Mouse (Mus musculus): ENCODE measurements around the gene Asb18. TPM values are rescaled to one million over a fixed set of nuclear protein-coding genes. Genes with fewer than 3 reads are reported as not detected.

Asb18 gene
- polyA plus RNA-seq, 1 experiment: not detected

- Histone ChIP-seq H3K4me1 (ENCODE audit: control insufficient read depth, insufficient read depth, low read length) (peaks cover 6% of the 10 kb centered on the region), H3K4me3 (ENCODE audit: insufficient read depth, low read depth, low read length) (no peak overlapping the region), H3K27ac (ENCODE audit: insufficient read depth, low read depth, low read length) (no peak overlapping the region)
- TF ChIP-seq CTCF (IDR thresholded peaks at IDR 0.05; ENCODE audit: insufficient read depth, low read depth, low read length) (no peak), POLR2A (IDR thresholded peaks at IDR 0.05; ENCODE audit: insufficient read depth, low read depth, low read length) (no peak)
- WGBS: 31% methylated on average over 12 of the region's 12 CpGs
Observed at GRCm38 (mm10) chr1:89925501-89926190, 88.8 kb downstream of the Asb18 start.

- Histone ChIP-seq H3K27ac (ENCODE audit: insufficient read depth, low read depth, low read length) (no peak overlapping the region), H3K4me1 (ENCODE audit: control insufficient read depth, insufficient read depth, low read length) (no peaks in the 10 kb centered on the region; the same call in none of the 2 replicates), H3K4me3 (ENCODE audit: insufficient read depth, low read depth, low read length) (no peak overlapping the region)
- WGBS: 7% methylated on average over 14 of the region's 14 CpGs
- no peak for TF ChIP-seq POLR2A (IDR thresholded peaks at IDR 0.05; ENCODE audit: insufficient read depth, low read depth, low read length)
- TF ChIP-seq CTCF (IDR thresholded peaks at IDR 0.05; ENCODE audit: insufficient read depth, low read depth, low read length): no peak
Observed at GRCm38 (mm10) chr1:89923642-89924020, 90.8 kb downstream of the Asb18 start.

GRCm38 (mm10) chr1:89922883-89923641 lies 91.4 kb downstream of the Asb18 start:
- TF ChIP-seq POLR2A (IDR thresholded peaks at IDR 0.05; ENCODE audit: insufficient read depth, low read depth, low read length): no peak
- TF ChIP-seq CTCF (IDR thresholded peaks at IDR 0.05; ENCODE audit: insufficient read depth, low read depth, low read length): no peak
- H3K4me1 ChIP-seq (ENCODE audit: control insufficient read depth, insufficient read depth, low read length): no peaks in the 10 kb centered on the region; the same call in none of the 2 replicates
- 2% methylated on average over 40 of the region's 41 CpGs for WGBS
- no peak overlapping the region for H3K27ac ChIP-seq (ENCODE audit: insufficient read depth, low read depth, low read length)
- no peak overlapping the region for H3K4me3 ChIP-seq (ENCODE audit: insufficient read depth, low read depth, low read length)

- no peak overlapping the region for H3K27ac ChIP-seq (ENCODE audit: insufficient read depth, low read depth, low read length)
- no peaks in the 10 kb centered on the region; the same call in none of the 2 replicates for H3K4me1 ChIP-seq (ENCODE audit: control insufficient read depth, insufficient read depth, low read length)
- no peak for TF ChIP-seq POLR2A (IDR thresholded peaks at IDR 0.05; ENCODE audit: insufficient read depth, low read depth, low read length)
- no peak for TF ChIP-seq CTCF (IDR thresholded peaks at IDR 0.05; ENCODE audit: insufficient read depth, low read depth, low read length)
- no peak overlapping the region for H3K4me3 ChIP-seq (ENCODE audit: insufficient read depth, low read depth, low read length)
- 6% methylated on average over 7 of the region's 7 CpGs for WGBS
Observed at GRCm38 (mm10) chr1:89922282-89922681, 92.2 kb downstream of the Asb18 start.

GRCm38 (mm10) chr1:89921806-89922205 lies 92.7 kb downstream of the Asb18 start:
- 3% methylated on average over 10 of the region's 10 CpGs for WGBS
- no peak overlapping the region for H3K27ac ChIP-seq (ENCODE audit: insufficient read depth, low read depth, low read length)
- TF ChIP-seq POLR2A (IDR thresholded peaks at IDR 0.05; ENCODE audit: insufficient read depth, low read depth, low read length): no peak
- TF ChIP-seq CTCF (IDR thresholded peaks at IDR 0.05; ENCODE audit: insufficient read depth, low read depth, low read length): no peak
- no peak overlapping the region for H3K4me3 ChIP-seq (ENCODE audit: insufficient read depth, low read depth, low read length)
- H3K4me1 ChIP-seq (ENCODE audit: control insufficient read depth, insufficient read depth, low read length): no peaks in the 10 kb centered on the region; the same call in 1 of the 2 replicates

GRCm38 (mm10) chr1:89919206-89919605 lies 95.3 kb downstream of the Asb18 start:
- Histone ChIP-seq H3K4me1 (ENCODE audit: control insufficient read depth, insufficient read depth, low read length) (no peaks in the 10 kb centered on the region; the same call in 1 of the 2 replicates), H3K4me3 (ENCODE audit: insufficient read depth, low read depth, low read length) (no peak overlapping the region), H3K27ac (ENCODE audit: insufficient read depth, low read depth, low read length) (no peak overlapping the region)
- no peak for TF ChIP-seq POLR2A (IDR thresholded peaks at IDR 0.05; ENCODE audit: insufficient read depth, low read depth, low read length)
- TF ChIP-seq CTCF (IDR thresholded peaks at IDR 0.05; ENCODE audit: insufficient read depth, low read depth, low read length): no peak
- 86% methylated on average over 6 of the region's 6 CpGs for WGBS

- no peak overlapping the region for H3K27ac ChIP-seq (ENCODE audit: insufficient read depth, low read depth, low read length)
- no peak for TF ChIP-seq POLR2A (IDR thresholded peaks at IDR 0.05; ENCODE audit: insufficient read depth, low read depth, low read length)
- TF ChIP-seq CTCF (IDR thresholded peaks at IDR 0.05; ENCODE audit: insufficient read depth, low read depth, low read length): no peak
- 12% methylated on average over 18 of the region's 18 CpGs for WGBS
- no peak overlapping the region for H3K4me3 ChIP-seq (ENCODE audit: insufficient read depth, low read depth, low read length)
- H3K4me1 ChIP-seq (ENCODE audit: control insufficient read depth, insufficient read depth, low read length): no peaks in the 10 kb centered on the region
Observed at GRCm38 (mm10) chr1:89918111-89918510, 96.4 kb downstream of the Asb18 start.

GRCm38 (mm10) chr1:89913611-89914010 lies 100.9 kb downstream of the Asb18 start:
- WGBS: 81% methylated on average over 4 of the region's 4 CpGs
- Histone ChIP-seq H3K27ac (ENCODE audit: insufficient read depth, low read depth, low read length) (no peak overlapping the region), H3K4me3 (ENCODE audit: insufficient read depth, low read depth, low read length) (no peak overlapping the region), H3K4me1 (ENCODE audit: control insufficient read depth, insufficient read depth, low read length) (no peaks in the 10 kb centered on the region)
- no peak for TF ChIP-seq POLR2A (IDR thresholded peaks at IDR 0.05; ENCODE audit: insufficient read depth, low read depth, low read length)

GRCm38 (mm10) chr1:89912392-89912791 lies 102.1 kb downstream of the Asb18 start:
- no peak overlapping the region for H3K4me3 ChIP-seq (ENCODE audit: insufficient read depth, low read depth, low read length)
- no peak overlapping the region for H3K27ac ChIP-seq (ENCODE audit: insufficient read depth, low read depth, low read length)
- H3K4me1 ChIP-seq (ENCODE audit: control insufficient read depth, insufficient read depth, low read length): no peaks in the 10 kb centered on the region
- TF ChIP-seq POLR2A (IDR thresholded peaks at IDR 0.05; ENCODE audit: insufficient read depth, low read depth, low read length) (no peak), CTCF (IDR thresholded peaks at IDR 0.05; ENCODE audit: insufficient read depth, low read depth, low read length) (no peak)
- 43% methylated on average over 5 of the region's 5 CpGs for WGBS

All from olfactory bulb, adult 2 months (tissue).